Mouse (Mus musculus) kidney, adult 8-10 months (tissue): Measurements from ENCODE around the gene Fstl3.
A peak's percentile ranks its signal among the peaks of the same experiment; 100 is the strongest.

ENCODE experiments used
- DNase-seq, 2 experiments: peaks; one replicate each; pipeline ENCODE4 v3.0.0; 2022

Fstl3 gene

DNA sequence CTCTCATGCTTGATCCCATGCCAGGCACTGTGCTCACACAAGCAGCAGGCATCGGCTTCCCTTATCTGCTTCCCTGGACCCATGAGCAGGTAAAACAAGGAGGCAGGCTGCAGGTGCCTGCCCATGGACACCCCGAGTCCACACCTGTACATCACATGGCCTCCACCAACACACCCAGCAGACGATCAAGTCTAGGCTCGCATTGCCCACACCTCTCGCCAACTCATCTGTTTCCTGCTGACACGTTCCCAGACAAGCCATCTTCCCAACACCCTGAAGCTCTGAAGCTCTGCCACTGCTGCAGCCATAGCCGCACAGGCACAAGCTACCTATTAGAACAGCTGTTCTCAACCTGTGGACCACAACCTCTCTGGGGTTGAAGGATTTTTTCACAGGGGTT is 12.8 kb upstream of the Fstl3 start:
- DNase-seq, result no peak

DNA sequence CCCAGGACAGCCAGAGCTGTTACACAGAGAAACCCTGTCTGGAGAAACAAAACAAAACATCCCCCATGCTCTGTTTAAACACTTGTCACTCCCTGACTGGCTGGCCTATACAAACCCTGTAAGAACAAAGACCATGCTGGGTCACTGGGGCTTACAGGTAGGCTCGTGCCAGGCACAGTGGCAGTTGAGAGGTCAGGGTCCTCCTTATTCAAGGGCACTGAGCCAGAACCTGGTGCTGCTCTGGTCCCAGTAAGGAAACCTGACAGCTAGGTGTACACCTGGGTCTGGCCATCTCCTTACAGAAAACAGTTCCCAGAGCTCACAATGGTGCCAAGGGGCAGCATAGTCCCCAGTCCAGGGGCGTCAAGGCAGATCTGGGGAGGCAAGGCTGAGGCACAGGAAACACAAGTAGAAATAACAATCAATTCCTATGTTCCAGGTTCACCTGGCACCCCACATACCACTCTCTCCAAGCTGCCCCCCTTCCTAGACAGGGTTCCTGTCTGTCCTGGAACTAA is 11.8 kb upstream of the Fstl3 start:
- no peak for DNase-seq

DNA sequence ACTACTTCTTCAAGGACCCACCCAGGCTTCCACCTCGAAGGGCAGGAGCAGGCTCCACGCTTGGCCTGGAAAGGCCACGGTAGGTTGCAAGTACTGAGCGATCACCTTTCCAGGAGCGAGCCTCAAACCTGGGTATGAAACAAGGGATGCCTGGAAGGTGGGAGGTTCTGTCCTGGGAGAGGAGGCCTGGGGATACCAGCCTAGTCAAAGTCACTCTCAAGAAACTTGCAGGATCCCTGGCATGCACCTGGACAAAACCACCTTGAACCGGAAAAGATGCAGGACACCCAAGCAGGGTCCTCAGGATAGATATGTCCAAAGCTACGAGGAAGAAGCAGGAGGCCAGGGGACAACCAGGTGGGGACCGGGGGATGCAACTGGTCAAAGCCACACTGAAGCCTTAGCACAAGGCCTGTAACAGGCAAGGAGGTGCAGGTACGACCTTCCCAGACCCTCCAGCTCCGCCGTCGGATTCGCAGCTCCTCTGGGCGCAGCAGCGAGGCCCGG is 11.0 kb upstream of the Fstl3 start:
- DNase-seq, result peak in 1 of 2 experiments; percentile 39

DNA sequence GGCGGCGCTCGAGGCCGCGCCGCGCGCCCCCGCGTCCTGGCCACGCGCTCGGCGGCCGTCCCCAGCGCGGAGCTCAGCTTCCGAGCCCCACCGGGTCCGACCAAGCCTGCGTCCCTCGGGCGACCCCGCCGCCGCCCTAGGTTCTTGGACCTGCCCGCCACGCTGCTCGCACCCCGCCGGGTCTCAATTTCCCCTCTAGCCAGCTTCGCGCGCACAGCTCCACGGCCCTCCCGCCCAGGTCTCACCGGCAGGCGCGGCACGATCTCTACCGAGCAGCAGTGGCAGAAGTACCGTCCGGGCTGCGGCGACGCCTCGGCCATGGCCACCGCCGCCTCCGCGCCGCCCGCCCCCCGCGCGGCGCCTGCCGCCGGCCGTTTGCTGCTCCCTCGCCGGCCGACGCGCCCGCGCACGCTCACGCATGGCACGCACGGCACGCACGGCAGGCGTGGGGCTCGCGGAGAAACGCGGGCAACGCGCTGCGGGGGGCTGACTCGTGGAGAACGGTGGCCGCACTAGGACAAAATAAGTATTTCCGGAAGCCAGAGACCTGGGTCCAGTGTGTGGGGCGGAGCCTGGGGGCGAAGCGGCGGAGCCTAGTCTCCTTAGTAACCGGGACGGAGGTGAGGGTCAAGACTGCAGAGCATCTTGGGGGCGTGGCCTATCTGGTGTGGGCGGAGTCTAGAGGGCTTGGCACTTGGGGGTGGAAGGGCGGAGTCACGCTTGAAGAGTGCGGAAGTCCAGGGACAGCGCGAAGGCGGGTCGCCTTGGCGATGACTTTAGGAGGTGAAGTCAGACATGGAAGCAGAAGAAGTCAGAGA is 10.4 kb upstream of the Fstl3 start, which contains the start of gene Rnf126:
TSS of gene Rnf126 (minus strand) at position 445 of the 818 bp plus-strand sequence.
- DNase-seq, result peak; percentile 100

DNA sequence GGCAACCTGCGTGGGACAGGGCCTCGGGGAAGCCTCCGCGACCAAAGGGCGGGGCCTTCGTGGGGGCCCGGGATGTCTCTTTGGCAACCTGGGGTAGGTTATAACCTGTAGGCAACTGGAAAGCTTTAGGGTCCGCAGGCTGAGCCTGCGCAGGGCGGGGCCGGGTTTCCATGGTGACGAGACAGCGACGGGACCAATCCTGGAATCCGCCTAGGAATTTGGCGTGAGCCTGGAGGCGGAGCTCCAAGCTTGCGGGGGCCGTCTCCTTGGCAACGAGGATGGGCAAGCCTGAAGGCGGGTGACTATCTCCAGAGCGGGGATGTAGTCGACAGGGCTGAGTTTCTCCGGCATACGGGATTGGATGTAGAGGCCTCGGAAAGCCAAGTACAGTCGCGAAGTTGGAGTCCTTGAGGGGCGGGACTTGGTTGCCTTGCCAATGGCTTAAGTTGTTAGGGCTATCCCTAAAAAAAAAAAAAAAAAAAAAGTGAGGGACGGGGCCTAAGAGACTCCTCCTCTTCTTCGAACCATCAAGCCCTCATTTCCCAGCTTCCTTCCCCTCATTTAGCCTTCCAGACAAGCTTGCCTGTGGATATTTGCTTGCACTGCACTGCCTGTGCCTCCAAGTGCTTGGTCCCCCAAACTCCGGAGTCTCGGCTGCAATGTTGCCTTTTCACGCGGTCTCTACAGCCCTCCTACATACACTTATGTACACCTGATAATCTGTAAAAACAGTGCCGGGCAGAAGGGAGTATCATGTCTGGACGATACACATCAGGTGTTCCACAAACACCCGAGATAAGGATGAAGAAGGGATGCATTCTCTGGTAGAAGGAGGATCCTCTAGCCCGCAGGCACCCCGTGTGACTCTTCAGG is 9.5 kb upstream of the Fstl3 start:
- DNase-seq, result peak; percentile 90 to 91

DNA sequence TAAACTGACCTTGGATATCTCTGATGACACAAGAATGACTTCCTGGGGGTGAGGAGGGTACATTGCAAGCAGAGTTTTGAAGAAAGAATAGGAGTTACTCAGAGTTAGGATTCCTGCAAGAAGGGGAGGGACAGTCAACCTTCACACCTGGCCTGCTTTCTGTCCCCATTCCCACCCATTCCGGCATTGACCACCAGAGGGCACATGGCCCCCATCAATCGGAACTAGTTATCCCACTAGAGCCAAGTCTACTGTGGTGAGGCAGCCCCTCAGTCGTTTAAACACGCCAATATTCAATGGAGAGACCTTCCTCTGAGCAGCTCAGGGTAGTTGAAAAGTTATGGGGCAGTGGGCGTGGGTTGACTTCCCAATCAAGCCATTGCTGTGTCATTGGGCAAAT is 8.7 kb upstream of the Fstl3 start:
- DNase-seq, result peak; percentile 76 to 88

DNA sequence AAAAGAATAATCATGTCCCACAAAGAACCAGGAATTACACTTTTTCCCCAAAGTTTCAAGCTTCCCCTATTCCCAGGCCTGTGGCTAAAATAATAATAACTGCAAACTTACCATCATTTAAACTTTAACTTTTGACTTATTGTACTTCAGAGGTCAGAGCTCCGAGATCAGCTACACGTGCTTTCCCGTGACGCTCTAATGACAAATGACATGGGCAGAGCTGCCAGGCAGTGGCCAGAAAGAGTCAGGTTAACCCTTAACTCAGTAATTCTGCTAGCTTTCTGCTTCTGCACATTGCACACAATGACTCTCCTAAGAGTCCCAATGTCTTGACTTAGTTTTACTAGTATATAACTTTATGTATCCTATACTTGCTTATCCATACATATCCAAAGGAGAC is 7.7 kb upstream of the Fstl3 start:
- DNase-seq, result peak; percentile 79

DNA sequence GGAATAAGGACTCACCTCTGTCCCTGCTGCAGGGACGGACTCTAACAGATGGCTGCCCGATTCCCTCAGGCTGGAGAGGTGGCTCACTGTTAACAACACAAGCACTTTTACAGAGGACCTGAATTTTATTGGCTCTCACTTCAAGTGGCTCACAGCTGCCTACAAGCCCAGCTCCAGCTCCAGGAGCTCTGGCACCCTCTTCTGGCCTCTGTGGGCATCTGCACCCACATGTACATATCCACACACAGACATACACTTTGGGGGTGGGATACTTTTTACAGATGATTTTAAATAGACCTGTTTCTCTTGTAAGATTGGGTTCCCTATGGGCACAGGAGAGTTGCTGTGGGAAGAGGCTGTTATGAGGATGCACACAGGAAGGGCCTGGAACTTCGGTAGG is 4.8 kb upstream of the Fstl3 start:
- no peak for DNase-seq

DNA sequence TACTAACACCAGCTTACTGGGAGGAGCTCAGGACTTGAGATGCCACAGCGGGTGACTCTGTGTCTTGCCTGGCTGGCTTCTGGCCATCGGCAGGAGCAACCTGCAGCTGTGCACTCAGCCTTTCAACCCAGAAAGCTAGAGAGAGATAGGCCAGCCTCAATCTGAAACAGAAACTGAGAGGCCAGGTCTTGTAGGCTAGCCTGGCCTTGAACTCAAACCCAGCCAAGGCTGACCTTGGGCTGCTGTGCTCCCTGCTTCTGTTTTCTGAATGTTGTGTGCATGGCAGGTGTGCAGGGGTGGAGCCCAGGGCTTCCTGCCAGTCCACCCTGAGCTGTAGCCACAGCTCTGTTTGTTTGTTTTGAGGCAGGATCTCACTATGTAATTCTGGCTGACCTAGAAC is 3.9 kb upstream of the Fstl3 start:
- DNase-seq, result no peak

DNA sequence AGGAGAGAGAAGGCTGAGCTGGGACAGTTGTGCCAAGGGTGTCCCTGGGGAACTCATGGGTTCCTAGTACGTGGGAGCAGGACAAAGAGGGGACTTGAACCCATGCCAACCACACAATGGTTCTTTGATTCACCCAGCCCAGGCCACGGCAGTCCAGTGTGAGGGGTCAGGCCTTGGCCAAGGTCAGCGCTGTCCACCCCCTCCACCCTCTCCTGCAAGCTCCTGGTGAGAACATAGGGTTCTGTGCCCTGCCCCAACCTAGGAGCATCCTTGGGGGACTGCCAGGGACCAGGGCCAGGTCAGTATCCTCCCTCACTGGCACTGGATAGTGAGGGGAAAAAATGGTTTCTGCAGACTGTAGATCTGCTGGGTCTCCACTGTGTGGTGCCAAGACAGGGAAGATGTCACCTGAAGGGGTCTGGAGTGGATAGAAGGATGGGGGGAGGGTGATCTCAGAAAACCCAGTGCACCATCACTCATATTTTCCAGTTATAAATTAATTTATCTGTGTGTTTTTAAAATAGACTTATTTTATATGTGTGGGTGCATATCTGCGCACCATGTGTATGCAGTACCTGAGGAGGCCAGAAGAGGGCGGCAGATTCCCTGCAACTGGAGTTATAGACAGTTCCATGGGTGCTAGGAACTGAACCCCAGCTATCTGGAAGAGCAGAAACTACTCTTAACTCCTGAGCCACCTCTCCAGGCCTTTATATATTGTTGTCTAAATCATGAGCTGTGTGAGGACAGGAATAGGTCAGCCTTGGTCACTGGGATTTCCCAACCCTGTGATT is 2.4 kb upstream of the Fstl3 start:
- no peak for DNase-seq

DNA sequence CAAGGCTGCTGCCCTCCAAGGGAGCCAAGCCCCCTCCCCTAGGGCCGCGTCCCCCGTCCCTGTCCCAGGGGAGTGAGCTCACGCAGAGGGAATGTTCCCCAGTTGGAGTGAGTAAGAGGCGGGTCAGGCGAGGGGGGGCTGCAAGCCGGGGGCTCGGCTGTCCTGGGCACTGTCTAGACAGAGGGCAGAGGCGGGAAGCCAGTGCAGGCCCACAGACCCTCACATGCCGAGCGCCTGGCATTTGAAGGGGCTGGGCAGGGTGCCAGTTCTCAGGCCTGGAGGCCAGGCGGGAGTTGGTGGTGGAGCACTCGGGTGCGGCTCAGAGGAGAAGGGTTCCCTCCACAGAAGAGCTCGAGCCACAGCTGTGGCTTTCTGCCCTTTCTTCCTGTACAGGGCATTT is 934 bp downstream of the Fstl3 start:
- no peak for DNase-seq

DNA sequence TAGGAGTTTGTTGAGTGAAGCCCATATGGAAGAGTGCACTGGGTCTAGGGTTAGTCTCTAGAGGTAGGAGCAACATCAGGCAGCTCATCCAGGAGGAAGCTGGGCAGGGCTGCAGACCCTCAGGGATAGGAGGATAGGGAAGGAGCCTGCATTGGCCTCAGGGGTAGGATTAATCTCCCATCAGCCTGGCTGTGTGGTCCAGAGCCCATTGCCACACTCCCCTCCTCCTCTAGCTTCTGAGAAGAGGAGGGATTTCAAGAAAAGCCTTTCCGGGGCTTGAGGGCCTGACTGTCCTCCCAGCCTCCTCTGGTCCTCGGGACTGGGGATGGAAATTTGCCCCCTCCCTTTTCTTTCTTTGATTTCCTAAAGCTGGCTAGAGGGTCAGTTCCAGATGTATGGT is 2.1 kb downstream of the Fstl3 start:
- DNase-seq, result peak in 1 of 2 experiments; percentile 33

DNA sequence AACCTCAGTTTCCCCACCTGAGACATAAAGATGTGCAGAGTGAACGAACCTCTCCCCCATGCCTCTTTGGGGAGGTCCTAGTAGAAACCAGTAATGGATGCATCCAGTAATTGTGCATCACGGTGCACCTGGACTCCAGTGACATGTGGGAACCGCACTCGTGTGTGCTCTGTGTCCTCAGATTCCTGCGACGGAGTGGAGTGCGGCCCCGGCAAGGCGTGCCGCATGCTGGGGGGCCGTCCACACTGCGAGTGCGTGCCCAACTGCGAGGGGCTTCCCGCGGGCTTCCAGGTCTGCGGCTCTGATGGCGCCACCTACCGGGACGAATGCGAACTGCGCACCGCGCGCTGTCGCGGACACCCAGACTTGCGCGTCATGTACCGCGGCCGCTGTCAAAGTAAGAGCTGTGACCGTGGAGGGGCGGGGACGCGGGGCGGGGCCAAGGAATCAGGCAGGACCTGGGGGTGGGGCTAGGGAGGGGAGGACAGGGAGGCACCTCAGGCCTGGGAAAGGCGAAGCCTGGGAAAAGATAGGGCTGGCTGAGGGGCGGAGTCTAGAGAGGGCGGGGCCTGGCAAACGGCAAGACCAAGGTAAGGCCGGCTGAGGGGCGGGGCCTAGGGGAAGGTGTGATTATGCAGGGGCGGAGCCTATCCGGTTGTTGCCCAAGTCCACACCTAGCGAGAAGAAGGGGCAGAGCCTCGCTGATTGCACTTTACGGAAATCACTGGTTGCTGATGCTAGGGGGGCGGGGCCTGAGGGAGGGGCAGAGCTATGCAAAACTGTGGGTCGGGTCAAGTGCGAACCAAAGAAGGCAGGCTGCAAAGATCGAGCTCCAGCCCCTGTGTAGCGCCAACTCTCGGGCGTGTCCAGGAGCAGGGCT is 3.0 kb downstream of the Fstl3 start:
- DNase-seq, result peak; percentile 99 to 100

DNA sequence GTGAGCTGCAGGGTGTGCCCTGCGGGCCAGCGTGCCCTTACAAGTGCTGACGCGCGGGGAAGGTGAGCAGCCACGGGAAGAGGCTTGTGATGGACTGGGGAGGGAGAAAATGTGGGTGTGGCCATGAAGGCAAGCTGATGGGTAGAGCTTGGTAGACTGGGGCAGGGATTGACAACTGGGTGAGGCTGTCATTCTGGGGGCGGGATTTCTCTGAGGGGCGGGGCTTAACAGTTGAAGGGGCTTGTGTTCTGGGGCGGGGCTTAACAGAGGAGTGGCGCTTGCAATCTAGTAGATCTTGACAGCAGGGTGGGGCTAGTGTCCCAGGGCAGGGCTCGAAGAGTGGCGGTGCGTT is 3.6 kb downstream of the Fstl3 start:
- DNase-seq, result no peak

DNA sequence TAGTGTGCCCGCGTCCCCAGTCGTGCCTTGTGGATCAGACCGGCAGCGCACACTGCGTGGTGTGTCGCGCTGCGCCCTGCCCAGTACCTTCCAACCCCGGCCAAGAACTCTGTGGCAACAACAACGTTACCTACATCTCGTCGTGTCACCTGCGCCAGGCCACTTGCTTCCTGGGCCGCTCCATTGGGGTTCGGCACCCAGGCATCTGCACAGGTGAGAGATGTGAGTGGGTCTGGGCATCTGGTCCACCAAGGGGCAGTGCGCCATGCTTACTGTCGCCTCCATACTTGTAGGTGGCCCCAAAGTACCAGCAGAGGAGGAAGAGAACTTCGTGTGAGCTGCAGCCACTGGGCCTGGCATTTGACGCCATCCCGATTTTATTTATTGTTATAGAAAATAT is 4.1 kb downstream of the Fstl3 start:
- DNase-seq, result no peak

DNA sequence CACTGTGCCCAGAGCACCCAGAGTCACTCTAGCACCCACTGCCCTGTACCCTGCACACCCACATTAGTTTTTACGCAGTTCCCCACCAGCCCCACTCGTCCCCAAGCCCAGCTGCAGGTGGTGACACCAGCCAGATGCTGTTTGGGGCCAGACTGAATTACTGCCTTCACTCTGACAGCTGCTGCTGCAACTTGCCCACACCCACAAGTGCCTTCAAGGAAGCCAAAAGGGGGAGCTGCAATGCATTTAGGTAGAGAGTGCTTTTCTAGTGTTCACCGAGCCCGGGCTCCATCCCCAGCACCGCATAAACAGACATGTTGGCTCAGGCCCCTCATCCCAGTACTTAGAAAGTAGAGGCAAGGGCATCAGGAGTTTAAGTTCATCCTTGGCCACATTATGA is 4.9 kb downstream of the Fstl3 start:
- no peak for DNase-seq

DNA sequence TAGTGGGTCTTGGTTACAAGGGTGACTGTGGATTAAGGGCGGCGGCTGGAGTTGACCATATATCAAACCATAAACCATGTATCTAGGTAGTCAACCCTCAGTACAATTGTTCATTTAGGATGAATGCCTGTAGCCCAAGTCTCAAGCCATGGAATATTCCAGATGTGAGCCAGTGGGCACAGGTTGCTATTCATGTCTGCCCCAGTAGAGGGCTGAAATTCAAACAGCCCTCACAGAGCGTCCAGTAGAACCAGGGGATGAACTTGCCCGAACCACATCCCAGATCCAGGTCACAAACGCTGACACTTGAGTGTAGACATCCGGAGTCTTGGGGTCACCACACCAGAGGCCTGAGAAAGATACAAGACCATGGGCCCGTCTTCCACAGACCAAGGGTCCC is 6.0 kb downstream of the Fstl3 start:
- no peak for DNase-seq

DNA sequence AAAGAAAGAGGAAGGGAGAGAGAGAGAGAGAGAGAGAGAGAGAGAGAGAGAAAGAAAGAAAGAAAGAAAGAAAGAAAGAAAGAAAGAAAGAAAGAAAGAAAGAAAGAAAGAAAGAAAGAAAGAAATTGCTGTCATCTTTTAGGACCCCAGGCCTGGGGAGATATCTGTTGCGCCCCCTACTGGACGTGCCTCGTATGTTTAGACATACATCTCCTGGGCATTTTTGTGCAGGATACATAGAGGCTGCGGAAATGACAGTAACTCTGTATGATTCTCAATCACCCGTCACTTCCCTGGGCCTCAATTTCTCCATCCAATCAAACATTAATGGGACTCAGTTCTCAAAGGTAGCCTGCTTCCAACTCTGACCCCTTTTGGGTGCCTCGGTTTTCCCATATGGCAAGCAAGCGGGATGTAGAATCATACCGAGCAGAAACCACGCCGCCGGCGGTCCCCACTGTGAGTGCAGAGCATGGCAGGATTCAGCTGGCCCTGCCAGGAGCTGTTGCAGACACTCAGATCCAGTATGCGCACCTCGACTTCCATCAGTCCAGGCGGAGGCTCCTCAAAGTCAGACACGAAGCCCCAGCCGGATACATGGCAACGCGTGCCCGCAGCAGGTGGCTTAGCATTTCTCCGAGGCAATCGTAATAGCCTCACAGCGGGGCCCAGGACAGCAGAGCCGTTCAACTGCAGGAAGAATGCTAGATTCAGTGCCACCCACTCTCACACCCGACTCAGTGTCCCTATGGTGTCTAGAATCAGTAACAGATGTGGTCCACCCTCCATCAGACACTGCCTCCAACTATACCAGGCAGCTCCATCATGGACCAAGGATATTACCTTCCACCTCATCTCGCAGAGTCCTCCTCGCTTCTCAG is 7.1 kb downstream of the Fstl3 start:
- DNase-seq, result no peak

DNA sequence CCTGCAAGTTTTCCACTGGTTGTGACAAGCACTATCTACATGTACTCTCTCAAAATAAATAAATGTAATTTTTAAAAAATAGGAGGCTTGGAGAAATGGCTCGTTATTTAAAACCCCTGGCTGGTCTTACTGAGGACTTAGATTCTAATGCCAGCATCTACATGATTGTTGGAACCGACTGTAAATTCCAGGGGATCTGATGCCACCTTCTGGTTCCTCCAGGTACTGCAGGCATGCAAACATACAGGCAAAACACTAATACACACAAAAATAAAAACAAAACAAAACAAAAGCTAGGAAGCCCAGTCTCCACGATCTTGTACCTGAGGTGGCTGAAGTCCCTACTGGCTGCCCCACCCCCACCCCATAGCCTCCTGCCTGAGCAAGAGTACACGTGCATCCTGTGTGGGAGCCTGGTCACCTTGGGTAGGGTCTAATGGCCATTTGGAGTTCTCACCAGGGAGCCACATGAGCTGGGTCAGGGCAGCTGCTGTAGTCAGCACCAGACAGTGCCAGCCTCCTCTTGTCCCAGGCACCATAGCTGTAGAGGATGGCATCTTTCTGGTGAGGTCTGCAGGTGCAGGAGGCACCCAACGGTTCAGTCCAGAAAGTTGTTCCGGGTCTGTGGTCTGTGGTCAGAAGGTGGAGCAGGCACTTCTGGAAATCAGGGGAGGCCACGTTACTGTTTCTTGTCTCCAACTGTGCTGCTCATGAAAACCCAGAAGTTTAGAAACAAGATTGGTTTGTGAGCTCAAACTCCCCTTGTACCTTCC is 11.5 kb downstream of the Fstl3 start:
- peak; percentile 63 to 90 for DNase-seq

DNA sequence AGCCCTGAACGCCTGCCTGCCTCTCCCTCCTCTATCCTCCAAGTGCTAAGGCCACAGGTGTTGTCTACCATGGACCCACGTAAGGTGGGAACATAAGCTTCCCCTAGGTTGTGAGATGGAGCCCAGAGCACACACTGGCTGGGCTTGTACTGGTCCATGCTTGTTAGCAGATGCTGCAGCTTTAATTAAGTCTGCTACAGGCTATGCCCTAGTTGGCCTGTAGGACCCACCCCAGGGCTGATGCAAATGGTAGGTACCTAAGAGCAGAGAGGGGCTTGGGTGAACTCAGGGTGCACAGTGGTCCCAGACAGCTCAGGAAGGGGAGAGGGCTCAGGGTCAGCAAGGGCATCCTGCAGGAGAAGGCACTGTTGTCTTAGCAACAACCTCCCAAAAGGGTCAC is 12.5 kb downstream of the Fstl3 start:
- no peak for DNase-seq
